Mouse (Mus musculus) T-helper 17 cell (primary cell): ENCODE measurements around the gene Atp2a3.

Source experiments
- in situ Hi-C, 2 experiments: fragments of 300-600 bp; cut with MboI, MseI; formaldehyde crosslinking; loops; 1 replicate in 1 of 2; 2 replicates in 1 of 2; pipeline ENCODE4 v1.15.1; 2025; ENCODE audit warnings: high pct_unique_total_duplicates in 2 of 2

Atp2a3 gene

GRCm38 (mm10) chr11:73031536-73031935, 70.6 kb downstream of the Atp2a3 start:
- in situ Hi-C loops: no loop called here

GRCm38 (mm10) chr11:73036077-73036476, 75.1 kb downstream of the Atp2a3 start:
- in situ Hi-C loops: loop anchor here in 1 of 2 experiments (5.0 kb wide), 1 partner anchor 34 kb away; no protein-coding TSS in a partner anchor

GRCm38 (mm10) chr11:73036889-73037288, 75.9 kb downstream of the Atp2a3 start:
- in situ Hi-C loops: loop anchor here in 1 of 2 experiments (5.0 kb wide), 1 partner anchor 35 kb away; no protein-coding TSS in a partner anchor

GRCm38 (mm10) chr11:73037691-73038090, 76.7 kb downstream of the Atp2a3 start:
- in situ Hi-C loops: loop anchor here in 1 of 2 experiments (5.0 kb wide), 1 partner anchor 35 kb away; no protein-coding TSS in a partner anchor

GRCm38 (mm10) chr11:73039102-73039799, 78.3 kb downstream of the Atp2a3 start:
- in situ Hi-C loops: loop anchor here in 1 of 2 experiments (5.0 kb wide), 1 partner anchor 37 kb away; no protein-coding TSS in a partner anchor
